Comparison of ENCODE assay signal across 19 mouse cellular contexts in genomic region chr17:63715687-63716086, GRCm38 (mm10).
DNase-seq lines count a peak whose midpoint lies in the region; ATAC-seq and TF ChIP-seq lines count a peak whose summit lies in the region.
"Had no signal": no experiment of that assay in that cellular context is flagged by ENCODE, and none has a peak within 500 bp of the region (broad histone marks: within the 10 kb centered on the region; RNA-seq: fewer than 3 reads in every experiment).

No protein-coding gene starts in this region.

- H3K9me3 ChIP-seq in forebrain, embryonic 14.5 days (replicated peaks; ENCODE audit: control insufficient read depth, low read length) = no peaks in the 10 kb centered on the region
- no peaks in the 10 kb centered on the region for H3K9me3 ChIP-seq in forebrain, embryonic 16.5 days (ENCODE audit: control insufficient read depth, low read length)
- no peaks in the 10 kb centered on the region for H3K9me3 ChIP-seq in hindbrain, postnatal 0 days (ENCODE audit: low read length)
- H3K9me3 ChIP-seq in hindbrain, embryonic 16.5 days (ENCODE audit: control insufficient read depth, low read length) = no peaks in the 10 kb centered on the region
- H3K9me3 ChIP-seq in CH12.LX (replicated peaks; ENCODE audit: low read length) = no peaks in the 10 kb centered on the region
- H3K9me3 ChIP-seq: embryonic facial prominence, embryonic 15.5 days; forebrain, embryonic 15.5 days had no signal

- H3K79me2 ChIP-seq in CH12.LX (replicated peaks; ENCODE audit: control insufficient read depth, extremely low read depth, insufficient read depth, poor library complexity, severe bottlenecking) = no peaks in the 10 kb centered on the region

- H3K36me3 ChIP-seq in forebrain, embryonic 14.5 days (ENCODE audit: control insufficient read depth, insufficient read depth, low read length) = no peaks in the 10 kb centered on the region
- no peaks in the 10 kb centered on the region for H3K36me3 ChIP-seq in forebrain, embryonic 16.5 days (ENCODE audit: control insufficient read depth, insufficient read depth)
- H3K36me3 ChIP-seq in hindbrain, postnatal 0 days (ENCODE audit: insufficient read depth, low read length) = no peaks in the 10 kb centered on the region
- no peaks in the 10 kb centered on the region for H3K36me3 ChIP-seq in hindbrain, embryonic 16.5 days (ENCODE audit: control insufficient read depth, insufficient read depth, low read length)
- no peaks in the 10 kb centered on the region for H3K36me3 ChIP-seq in CH12.LX (replicated peaks in 1 of 2; ENCODE audit: control insufficient read depth in 1 of 2, insufficient read depth in 1 of 2, low read length in 1 of 2)
- H3K36me3 ChIP-seq: embryonic facial prominence, embryonic 15.5 days; forebrain, embryonic 15.5 days had no signal

- H3K27me3 ChIP-seq in forebrain, embryonic 14.5 days (replicated peaks; ENCODE audit: control insufficient read depth, insufficient read depth, low read length) = no peaks in the 10 kb centered on the region
- no peaks in the 10 kb centered on the region for H3K27me3 ChIP-seq in forebrain, embryonic 16.5 days (replicated peaks; ENCODE audit: control insufficient read depth, insufficient read depth, low read length)
- no peaks in the 10 kb centered on the region for H3K27me3 ChIP-seq in hindbrain, postnatal 0 days (ENCODE audit: insufficient read depth, low read length)
- no peaks in the 10 kb centered on the region for H3K27me3 ChIP-seq in hindbrain, embryonic 16.5 days (replicated peaks; ENCODE audit: control insufficient read depth, insufficient read depth, low read length)
- no peaks in the 10 kb centered on the region for H3K27me3 ChIP-seq in CH12.LX (replicated peaks)
- H3K27me3 ChIP-seq: embryonic facial prominence, embryonic 15.5 days; forebrain, embryonic 15.5 days; Patski had no signal

- no peak overlapping the region for H3K4me3 ChIP-seq in forebrain, embryonic 14.5 days (ENCODE audit: low read depth, low read length)
- no peak overlapping the region for H3K4me3 ChIP-seq in forebrain, embryonic 16.5 days (replicated peaks; ENCODE audit: low read length)
- H3K4me3 ChIP-seq in hindbrain, postnatal 0 days (ENCODE audit: low read length) = no peak overlapping the region
- no peak overlapping the region for H3K4me3 ChIP-seq in hindbrain, embryonic 16.5 days (ENCODE audit: low read length)
- H3K4me3 ChIP-seq in CH12.LX (replicated peaks in 1 of 3; ENCODE audit: low read depth in 2 of 3, low read length in 2 of 3, poor library complexity in 1 of 3) = no peak overlapping the region
- H3K4me3 ChIP-seq: embryonic facial prominence, embryonic 15.5 days; forebrain, embryonic 15.5 days; gastrocnemius, adult 2 months had no signal

- H3K4me2 ChIP-seq in forebrain, embryonic 14.5 days (ENCODE audit: low read length) = no peak overlapping the region
- H3K4me2 ChIP-seq in forebrain, embryonic 16.5 days (ENCODE audit: low read length) = no peak overlapping the region
- no peak overlapping the region for H3K4me2 ChIP-seq in hindbrain, postnatal 0 days (ENCODE audit: low read depth, low read length)
- no peak overlapping the region for H3K4me2 ChIP-seq in hindbrain, embryonic 16.5 days (ENCODE audit: low read length)
- peak overlapping the region; percentile 77; the same call in 1 of the 2 replicates for H3K4me2 ChIP-seq in CH12.LX (ENCODE audit: insufficient read depth, low read depth, poor library complexity, severe bottlenecking)
- H3K4me2 ChIP-seq: embryonic facial prominence, embryonic 15.5 days; forebrain, embryonic 15.5 days; heart, embryonic 11.5 days had no signal

- TF ChIP-seq EP300 in CH12.LX (IDR thresholded peaks at IDR 0.05; ENCODE audit: low read length) = peak; percentile 76

- no peak for TF ChIP-seq CTCF in hindbrain, postnatal 0 days (IDR thresholded peaks at IDR 0.05; ENCODE audit: low read depth)
- TF ChIP-seq CTCF in CH12.LX (conservative IDR thresholded peaks at IDR 0.05 in 1 of 2, IDR thresholded peaks at IDR 0.05 in 1 of 2; ENCODE audit: low read depth in 2 of 2, low read length in 2 of 2) = no peak

- 88% methylated on average over 9 of the region's 9 CpGs for WGBS in forebrain, embryonic 14.5 days
- 80% methylated on average over 9 of the region's 9 CpGs for WGBS in forebrain, embryonic 16.5 days
- WGBS in hindbrain, postnatal 0 days = 87% methylated on average over 9 of the region's 9 CpGs
- WGBS in hindbrain, embryonic 16.5 days = 88% methylated on average over 9 of the region's 9 CpGs

- in situ Hi-C loops in CH12.LX (cut with MboI; ENCODE audit: low pct_ligation_motif_present, low pct_unique_long_range_greater_than_20kb, low sequenced_read_pairs) = loop anchor here (25.0 kb wide), 1 partner anchor 128 kb away; no protein-coding TSS in a partner anchor

- no peak overlapping the region; the same call in 1 of the 2 replicates for H3K27ac ChIP-seq in forebrain, embryonic 14.5 days (ENCODE audit: low read depth, low read length)
- H3K27ac ChIP-seq in forebrain, embryonic 16.5 days (ENCODE audit: low read length) = no peak overlapping the region
- H3K27ac ChIP-seq in hindbrain, postnatal 0 days = peak overlapping the region; percentile 32; the same call in 1 of the 2 replicates
- H3K27ac ChIP-seq in hindbrain, embryonic 16.5 days (ENCODE audit: low read depth, low read length) = no peak overlapping the region
- H3K27ac ChIP-seq in CH12.LX (ENCODE audit: insufficient read depth, low read depth) = peak overlapping the region; percentile 32; the same call in 1 of the 2 replicates
- H3K27ac ChIP-seq: embryonic facial prominence, embryonic 15.5 days; forebrain, embryonic 15.5 days; gastrocnemius, adult 2 months had no signal

- no peak overlapping the region for H3K9ac ChIP-seq in forebrain, embryonic 14.5 days (ENCODE audit: low read length)
- no peak overlapping the region for H3K9ac ChIP-seq in forebrain, embryonic 16.5 days (replicated peaks; ENCODE audit: low read depth, low read length)
- no peak overlapping the region for H3K9ac ChIP-seq in hindbrain, postnatal 0 days (replicated peaks; ENCODE audit: low read length)
- no peak overlapping the region for H3K9ac ChIP-seq in hindbrain, embryonic 16.5 days (ENCODE audit: low read depth, low read length)
- H3K9ac ChIP-seq in CH12.LX (ENCODE audit: insufficient read depth, low read depth) = no peak overlapping the region
- H3K9ac ChIP-seq: embryonic facial prominence, embryonic 15.5 days; forebrain, embryonic 15.5 days had no signal

- dilution Hi-C loops in CH12.LX (cut with MboI; ENCODE audit: extremely low pct_ligation_motif_present, extremely low pct_unique_long_range_greater_than_20kb, low sequenced_read_pairs) = no loop called here

- 0 out of 2 replicates have a peak, but pooled peaks cover 7% of the 10 kb centered on the region for H3K4me1 ChIP-seq in forebrain, embryonic 14.5 days (ENCODE audit: control insufficient read depth, insufficient read depth, low read length)
- H3K4me1 ChIP-seq in forebrain, embryonic 16.5 days (replicated peaks; ENCODE audit: control insufficient read depth, insufficient read depth, low read length) = peaks cover 7% of the 10 kb centered on the region; the same call in 1 of the 2 replicates
- H3K4me1 ChIP-seq in hindbrain, postnatal 0 days (ENCODE audit: insufficient read depth, low read length) = no peaks in the 10 kb centered on the region
- H3K4me1 ChIP-seq in hindbrain, embryonic 16.5 days (ENCODE audit: control insufficient read depth, insufficient read depth, low read depth, low read length) = peaks cover 5% of the 10 kb centered on the region
- peaks cover 15 to 29% of the 10 kb centered on the region in 2 experiments for H3K4me1 ChIP-seq in CH12.LX (ENCODE audit: control insufficient read depth in 1 of 2, insufficient read depth in 2 of 2)
- H3K4me1 ChIP-seq: embryonic facial prominence, embryonic 15.5 days had no signal

- DNase-seq in forebrain, embryonic 14.5 days (ENCODE audit: low spot score) = peak; percentile 22
- DNase-seq in hindbrain, postnatal 0 days (ENCODE audit: low spot score) = no peak
- no peak for DNase-seq in CH12.LX (ENCODE audit: extremely low read depth)
- peak; percentile 29 for DNase-seq in NIH3T3 (ENCODE audit: low read depth)
- DNase-seq: adrenal gland, postnatal 10 days; adrenal gland, postnatal 36 days; embryo, embryonic 11 days; gastrocnemius, adult 2 months; gastrocnemius, postnatal 14 days; heart, adult 11 months; kidney, adult 2 months had no signal

- ATAC-seq in forebrain, embryonic 14.5 days = no peak
- ATAC-seq in forebrain, embryonic 16.5 days = no peak
- no peak for ATAC-seq in hindbrain, postnatal 0 days
- no peak for ATAC-seq in hindbrain, embryonic 16.5 days
- ATAC-seq: CD4-positive, CD25-positive, alpha-beta regulatory T cell, adult 4 months; intestine, postnatal 0 days; Patski had no signal

- no peak for TF ChIP-seq POLR2A in CH12.LX (IDR thresholded peaks at IDR 0.05; ENCODE audit: low read depth, low read length)

- TF ChIP-seq RAD21 in CH12.LX (IDR thresholded peaks at IDR 0.05; ENCODE audit: low read depth, low read length) = no peak

TF ChIP-seq in CH12.LX, 34 proteins besides CTCF, POLR2A, EP300 and RAD21 (continues in another document):
- TF ChIP-seq USF1 (IDR thresholded peaks at IDR 0.05; ENCODE audit: low read depth, low read length) (no peak), UBTF (IDR thresholded peaks at IDR 0.05; ENCODE audit: low read depth, low read length) (no peak), USF2 (conservative IDR thresholded peaks at IDR 0.05; ENCODE audit: low read depth, low read length) (no peak), MYC (IDR thresholded peaks at IDR 0.05; ENCODE audit: low read depth, low read length) (no peak), ZKSCAN1 (IDR thresholded peaks at IDR 0.05; ENCODE audit: borderline replicate concordance, low read depth, low read length) (no peak), MXI1 (IDR thresholded peaks at IDR 0.05; ENCODE audit: low read depth, low read length) (no peak), KAT2A (IDR thresholded peaks at IDR 0.05; ENCODE audit: insufficient replicate concordance, low read length) (no peak), ETS1 (conservative IDR thresholded peaks at IDR 0.05; ENCODE audit: low read depth, low read length) (peak; percentile 48), TCF12 (IDR thresholded peaks at IDR 0.05; ENCODE audit: low read depth, low read length) (0 out of 2 replicates have a peak, but pooled peaks have one; percentile 30), IRF4 (IDR thresholded peaks at IDR 0.05; ENCODE audit: low read depth, low read length) (peak; percentile 62; the same call in 1 of the 2 replicates), ZC3H11A (IDR thresholded peaks at IDR 0.05; ENCODE audit: low read depth, low read length) (no peak), ELF1 (IDR thresholded peaks at IDR 0.05; ENCODE audit: low read depth, low read length) (no peak), PAX5 (IDR thresholded peaks at IDR 0.05; ENCODE audit: low read length) (no peak), CHD2 (IDR thresholded peaks at IDR 0.05; ENCODE audit: low read length) (0 out of 2 replicates have a peak, but pooled peaks have one; percentile 40), MAZ (IDR thresholded peaks at IDR 0.05; ENCODE audit: low read depth, low read length) (0 out of 2 replicates have a peak, but pooled peaks have one; percentile 15), JUN (IDR thresholded peaks at IDR 0.05; ENCODE audit: insufficient read depth, low read depth, low read length) (peak; percentile 67)

Comparison
In these comparisons a context has a peak if more than half of its experiments do, and no peak if none do; other contexts are left out.
1. H3K27ac ChIP-seq: peak in hindbrain, postnatal 0 days (single experiment) and CH12.LX (single experiment); none in forebrain, embryonic 14.5 days (single experiment), forebrain, embryonic 16.5 days (single experiment) and hindbrain, embryonic 16.5 days (single experiment).
2. DNase-seq: peak in forebrain, embryonic 14.5 days (single experiment) and NIH3T3 (single experiment); none in hindbrain, postnatal 0 days (single experiment) and CH12.LX (single experiment).